Mouse (Mus musculus) urinary bladder, adult 18-20 months (tissue): ENCODE data around the gene Zfp14.

ENCODE experiments used
- DNase-seq, 2 experiments: peaks; one replicate each; pipeline ENCODE4 v3.0.0; 2022; ENCODE audit warnings: low spot score in 2 of 2, mixed read lengths in 2 of 2

The Zfp14 gene

DNA sequence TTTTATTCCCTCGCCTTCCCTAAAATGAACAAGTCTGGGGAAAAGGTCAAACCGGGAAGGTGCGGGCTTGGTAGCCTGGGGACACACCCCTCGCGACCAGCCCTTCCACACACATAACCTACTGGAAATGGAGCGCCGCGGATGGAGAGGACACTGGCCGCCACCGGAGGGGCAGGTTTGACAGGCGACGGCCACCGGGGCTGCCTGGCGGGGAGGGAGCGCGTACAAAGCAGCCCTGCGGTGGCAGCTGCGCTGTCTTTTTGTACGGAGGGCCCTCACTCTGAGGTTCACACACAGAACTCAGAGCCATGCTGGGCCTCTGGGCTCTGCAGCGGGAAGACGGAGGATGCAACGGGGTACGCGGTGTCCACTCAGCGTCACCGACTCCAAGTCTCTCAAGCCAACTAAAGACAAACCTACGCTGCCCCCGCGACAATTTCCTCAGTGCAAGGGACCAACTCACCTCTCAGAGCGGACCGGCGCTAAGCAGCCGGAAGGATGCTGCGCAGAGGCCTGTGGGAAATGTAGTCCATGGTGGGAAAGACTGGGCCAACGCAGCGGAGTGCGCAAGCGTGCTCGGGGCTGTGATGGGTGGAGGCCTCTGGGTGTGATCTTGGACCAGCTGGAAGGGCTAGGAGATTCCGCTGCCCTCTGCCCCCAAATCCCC lies at the start of gene Zfp14:
Zfp14 (minus strand) TSS at position 499 of the 667 bp plus-strand sequence.
- peak; percentile 83 to 86 for DNase-seq

GRCm38 (mm10) chr7:30099297-30099696 lies 48.1 kb upstream of the Zfp14 start:
- no peak for DNase-seq

GRCm38 (mm10) chr7:30095551-30096125 lies 44.5 kb upstream of the Zfp14 start:
- no peak for DNase-seq

DNA sequence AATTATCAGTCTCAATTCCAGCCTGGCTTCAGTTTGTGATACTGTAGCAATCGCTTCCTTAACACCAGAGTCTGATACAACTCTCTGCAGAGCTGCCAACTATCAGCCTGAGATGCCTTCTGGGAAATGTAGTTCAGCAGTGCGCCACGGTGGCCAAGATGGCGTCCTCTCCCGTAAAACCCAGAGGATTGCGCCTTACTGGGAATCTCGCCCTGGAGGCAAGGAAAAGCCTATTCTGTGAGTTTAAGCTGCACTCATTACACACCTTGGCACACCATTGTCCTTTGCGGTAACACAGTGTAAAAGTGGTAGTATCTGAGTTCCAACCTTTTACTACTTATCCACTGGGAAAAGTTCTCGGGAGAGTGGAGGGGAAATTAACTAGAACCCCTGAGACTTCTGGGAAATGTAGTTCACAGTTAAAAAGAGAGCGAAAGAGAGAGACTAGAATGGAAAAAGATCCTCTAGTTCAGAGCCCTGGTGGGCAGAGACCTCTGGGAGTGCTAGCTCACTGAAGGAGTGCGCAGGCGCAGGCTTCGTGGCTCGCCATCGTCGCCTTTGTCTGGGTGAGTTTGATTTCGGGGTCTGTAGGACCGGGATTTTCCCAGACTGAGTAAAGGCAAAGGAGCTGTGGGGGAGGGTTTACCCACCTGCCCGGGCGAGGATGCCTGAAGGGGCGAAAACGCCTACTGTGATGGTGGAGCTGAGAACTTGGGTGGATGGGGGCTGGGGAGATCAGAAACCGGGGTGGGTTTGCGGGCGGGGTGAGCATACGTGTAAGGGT lies 43.7 kb upstream of the Zfp14 start, which contains the start of gene Zfp260:
Zfp260 (plus strand) TSS at position 132 of the 784 bp plus-strand sequence.
- peak; percentile 78 to 84 for DNase-seq

GRCm38 (mm10) chr7:30093918-30094415 lies 42.8 kb upstream of the Zfp14 start:
- no peak for DNase-seq

DNA sequence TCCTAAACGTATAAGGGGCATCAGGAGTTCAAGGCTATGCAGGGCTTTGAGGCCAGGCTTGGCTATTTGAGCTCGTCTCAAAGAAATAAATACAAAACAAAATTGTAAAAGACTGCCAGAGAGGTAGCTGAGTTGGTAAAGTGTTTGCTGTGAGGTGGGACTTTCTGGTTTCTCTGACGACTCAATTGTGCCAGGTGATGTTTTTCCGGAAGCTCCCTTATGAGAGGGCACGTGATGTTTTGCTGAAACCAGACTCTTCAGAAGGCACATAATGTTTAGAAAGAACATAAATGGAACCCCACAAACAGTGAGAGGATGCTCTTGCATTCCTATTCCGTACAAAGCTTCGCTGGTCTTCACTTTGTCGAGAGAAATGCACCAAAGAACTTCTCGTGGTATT lies 41.5 kb upstream of the Zfp14 start:
- DNase-seq: no peak

- DNase-seq: peak in 1 of 2 experiments; percentile 20
Observed at GRCm38 (mm10) chr7:30090970-30091585, 39.9 kb upstream of the Zfp14 start.

GRCm38 (mm10) chr7:30090092-30090969 lies 39.2 kb upstream of the Zfp14 start, which contains the start of the genes Gm26920 and Zfp566:
Gm26920 (minus strand) TSS chr7:30090410.
Zfp566 (minus strand) TSS chr7:30090527.
- peak; percentile 93 to 97 for DNase-seq

GRCm38 (mm10) chr7:30089405-30089804 lies 38.2 kb upstream of the Zfp14 start:
- DNase-seq: no peak

DNA sequence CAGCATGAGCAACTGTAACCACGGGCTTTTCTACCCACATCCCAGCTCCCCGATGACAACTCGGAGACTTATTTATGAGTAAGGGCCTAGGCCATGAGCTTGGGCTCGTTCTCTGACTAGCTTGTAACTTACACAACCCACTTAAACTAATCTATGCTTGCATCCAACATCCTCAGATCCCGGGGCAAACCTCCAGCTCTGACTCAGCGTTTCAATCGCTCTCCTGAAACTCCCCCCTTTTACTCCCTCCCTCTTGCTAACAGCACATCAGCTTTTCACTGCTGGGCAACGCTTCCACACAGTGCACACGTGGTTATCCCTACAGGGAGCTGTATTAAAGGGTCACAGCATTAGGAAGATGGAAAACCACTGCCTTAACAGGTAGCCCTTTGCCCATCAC lies 35.3 kb upstream of the Zfp14 start:
- DNase-seq: no peak

- peak; percentile 59 to 74 for DNase-seq
Observed at GRCm38 (mm10) chr7:30072146-30073028, 21.2 kb upstream of the Zfp14 start, which contains the start of gene Zfp82. Zfp82 (minus strand) TSS chr7:30072900.

- DNase-seq: no peak
Observed at GRCm38 (mm10) chr7:30064622-30065021, 13.4 kb upstream of the Zfp14 start.

DNA sequence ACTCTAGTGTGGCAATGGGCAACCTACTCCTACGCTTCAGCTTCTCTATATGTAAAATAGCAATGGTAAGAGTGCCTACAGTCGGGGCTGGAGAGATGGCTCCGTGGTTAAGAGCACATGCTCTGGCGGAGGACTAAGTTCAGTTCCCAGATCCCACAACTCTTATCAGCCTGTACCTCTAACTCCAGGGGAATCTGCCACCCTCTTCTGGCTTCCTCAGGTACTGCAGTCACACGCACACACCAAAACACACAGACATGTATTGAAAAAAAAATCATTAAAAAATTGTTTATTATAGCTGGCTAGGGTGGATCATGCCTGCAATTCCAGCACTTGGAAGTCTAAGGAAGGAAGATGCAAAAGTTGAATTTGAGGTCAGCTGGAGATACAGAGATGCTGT lies 11.3 kb upstream of the Zfp14 start:
- no peak for DNase-seq

- no peak for DNase-seq
Observed at GRCm38 (mm10) chr7:30060341-30060740, 9.2 kb upstream of the Zfp14 start.

GRCm38 (mm10) chr7:30053591-30053990 lies 2.4 kb upstream of the Zfp14 start:
- no peak for DNase-seq

DNA sequence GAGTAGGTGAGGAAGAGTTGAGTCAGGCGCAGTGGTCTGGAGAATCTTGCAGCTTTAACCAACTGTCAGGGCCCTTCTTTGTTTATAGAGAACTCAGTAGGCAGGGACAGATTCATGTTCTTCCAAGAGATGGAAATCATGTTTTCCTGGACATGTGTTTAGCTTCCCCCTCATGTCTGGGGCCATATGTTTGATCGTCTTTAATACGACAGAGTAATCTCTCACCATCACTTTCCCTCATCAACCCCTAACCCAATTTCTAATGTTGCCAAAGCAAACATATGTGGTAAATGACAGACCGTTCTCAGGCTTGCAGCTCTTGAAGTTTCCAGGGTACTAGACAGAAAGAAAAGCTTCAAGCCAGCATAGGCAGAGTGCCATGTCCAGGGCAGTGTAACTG lies 3.1 kb downstream of the Zfp14 start:
- DNase-seq: no peak

GRCm38 (mm10) chr7:30044354-30044753 lies 6.8 kb downstream of the Zfp14 start:
- DNase-seq: no peak

GRCm38 (mm10) chr7:30034331-30034730 lies 16.8 kb downstream of the Zfp14 start:
- DNase-seq: no peak

- no peak for DNase-seq
Observed at GRCm38 (mm10) chr7:30031379-30031778, 19.8 kb downstream of the Zfp14 start.

DNA sequence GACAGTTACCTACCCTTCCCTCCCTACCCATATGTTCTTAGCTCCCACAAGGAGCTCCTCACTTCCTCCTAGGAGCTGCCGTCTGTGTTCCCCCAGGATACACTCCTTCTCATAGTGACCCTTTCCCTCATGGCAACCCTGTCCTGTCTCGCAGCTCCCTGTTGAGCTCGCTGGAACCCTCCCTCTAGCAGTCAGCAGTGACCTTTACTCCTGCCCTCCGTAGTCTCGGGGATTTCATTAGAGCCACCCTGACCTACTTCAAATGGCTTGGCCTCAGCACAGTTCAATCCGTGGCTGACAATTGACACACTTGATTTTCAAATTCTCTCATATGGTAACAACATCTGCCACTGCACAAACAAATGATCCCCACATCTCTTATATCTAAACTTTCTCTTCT lies 20.5 kb downstream of the Zfp14 start:
- no peak for DNase-seq
